ENCODE assay signal across 8 mouse cellular contexts in the genomic region with DNA sequence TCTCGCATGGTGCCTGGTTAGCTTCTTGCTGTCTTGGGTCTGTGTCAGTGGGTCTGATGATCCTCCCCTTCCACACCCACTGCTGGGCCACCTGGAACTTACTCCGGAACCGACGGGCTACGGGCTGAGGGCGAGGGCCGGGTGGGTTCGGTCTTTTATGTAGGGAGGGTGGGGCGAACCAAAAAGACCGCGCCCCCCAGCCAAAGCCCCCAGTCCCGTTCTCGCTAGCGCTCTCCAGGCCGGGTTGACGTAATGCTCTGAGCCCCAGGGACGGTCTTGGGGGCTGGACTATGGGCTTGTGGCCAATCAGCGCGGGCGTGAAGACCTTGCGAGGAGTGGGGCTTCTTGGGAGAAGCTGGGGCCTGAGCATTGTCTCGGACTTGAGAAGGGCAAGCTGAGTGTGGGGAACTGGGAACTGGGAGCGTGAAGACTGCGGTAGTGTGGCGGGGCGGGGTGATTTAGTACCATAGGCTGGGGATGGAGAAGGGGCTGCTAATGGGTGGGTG. TPM values are rescaled to one million over a fixed set of nuclear protein-coding genes. Genes with fewer than 3 reads are reported as not detected.
DNase-seq lines count a peak whose midpoint lies in the region; ATAC-seq and TF ChIP-seq lines count a peak whose summit lies in the region.

TSS of gene Tubb2b (minus strand) at position 241 of the 506 bp plus-strand sequence.

- peak within 1 kb of the TSS; percentile 63 for H3K27ac ChIP-seq in gastrocnemius, adult 2 months
- peak within 1 kb of the TSS; percentile 99 for H3K27ac ChIP-seq in midbrain, embryonic 10.5 days (replicated peaks)
- H3K27ac ChIP-seq in stomach, embryonic 14.5 days (ENCODE audit: low read length) = peak within 1 kb of the TSS; percentile 77

- under 1% methylated on average over 26 of the region's 26 CpGs for WGBS in midbrain, embryonic 10.5 days
- under 1% methylated on average over 26 of the region's 26 CpGs for WGBS in stomach, embryonic 14.5 days

- DNase-seq in gastrocnemius, adult 2 months = peak; percentile 53
- no peak for DNase-seq in gastrocnemius, postnatal 36 days
- peak; percentile 100 for DNase-seq in brain, embryonic 14.5 days (ENCODE audit: low read depth)
- peak; percentile 79 to 83 for DNase-seq in frontal cortex, postnatal 14 days (ENCODE audit: low spot score in 2 of 2)
- DNase-seq in induced T-regulatory cell, adult 2 months (ENCODE audit: low read depth) = peak; percentile 81
- peak; percentile 55 to 59 for DNase-seq in left cerebral cortex, postnatal 36 days (ENCODE audit: low spot score in 2 of 2)
- peak; percentile 97 for DNase-seq in midbrain, embryonic 10.5 days (ENCODE audit: low spot score)

- peak within 1 kb of the TSS; percentile 49 for H3K9ac ChIP-seq in stomach, embryonic 14.5 days (replicated peaks; ENCODE audit: low read depth, low read length)

- peak within 1 kb of the TSS; percentile 76 for H3K4me2 ChIP-seq in stomach, embryonic 14.5 days (replicated peaks; ENCODE audit: low read depth, low read length)

- H3K4me3 ChIP-seq in gastrocnemius, adult 2 months = peak within 1 kb of the TSS; percentile 78
- H3K4me3 ChIP-seq in midbrain, embryonic 10.5 days = peak within 1 kb of the TSS; percentile 79
- peak within 1 kb of the TSS; percentile 70 for H3K4me3 ChIP-seq in stomach, embryonic 14.5 days (ENCODE audit: low read depth, low read length)

- intact Hi-C loops in gastrocnemius, adult 2 months (cut with DNase I) = no loop called here
- intact Hi-C loops in gastrocnemius, postnatal 36 days (cut with DNase I) = no loop called here
- intact Hi-C loops in left cerebral cortex, postnatal 36 days (cut with DNase I) = loop anchor here (2.0 kb wide), 2 partner anchors 19 to 53 kb away; no protein-coding TSS in a partner anchor

- TF ChIP-seq CTCF in gastrocnemius, adult 2 months (IDR thresholded peaks at IDR 0.05) = no peak
- TF ChIP-seq CTCF in brain, embryonic 14.5 days (IDR thresholded peaks at IDR 0.05; ENCODE audit: borderline replicate concordance, extremely low read depth, insufficient read depth, insufficient read length) = no peak

- H3K36me3 ChIP-seq in midbrain, embryonic 10.5 days = peaks cover 36% of the 10 kb centered on the region
- H3K36me3 ChIP-seq in stomach, embryonic 14.5 days (ENCODE audit: control insufficient read depth, insufficient read depth, low read length) = no peaks in the 10 kb centered on the region

- no peaks in the 10 kb centered on the region for H3K27me3 ChIP-seq in midbrain, embryonic 10.5 days (ENCODE audit: low read depth, poor library complexity, severe bottlenecking)
- no peaks in the 10 kb centered on the region for H3K27me3 ChIP-seq in stomach, embryonic 14.5 days (ENCODE audit: control insufficient read depth, insufficient read depth, low read length)

- H3K4me1 ChIP-seq in midbrain, embryonic 10.5 days = peaks cover 81% of the 10 kb centered on the region
- H3K4me1 ChIP-seq in stomach, embryonic 14.5 days (ENCODE audit: control insufficient read depth, insufficient read depth, low read length) = peaks cover 11% of the 10 kb centered on the region

- H3K9me3 ChIP-seq in midbrain, embryonic 10.5 days (replicated peaks) = no peaks in the 10 kb centered on the region
- H3K9me3 ChIP-seq in stomach, embryonic 14.5 days (ENCODE audit: control insufficient read depth, low read depth, low read length) = no peaks in the 10 kb centered on the region

- peak; percentile 91 for ATAC-seq in stomach, embryonic 14.5 days (ENCODE audit: insufficient number of reproducible peaks, insufficient read depth, low FRiP score, low read depth)

- peak; percentile 73; the same call in 1 of the 2 replicates for TF ChIP-seq POLR2A in brain, embryonic 14.5 days (IDR thresholded peaks at IDR 0.05; ENCODE audit: borderline replicate concordance, extremely low read depth, insufficient read depth, insufficient read length, poor library complexity, severe bottlenecking)

RNA-seq across cellular contexts. Expression of gene Tubb2b, which starts in this region (rescaled TPM):
- total RNA-seq in gastrocnemius, adult 2 months (2021) = 1 to 10 TPM; 1.5 to 3.2 TPM
- 1 to 10 TPM; 1.6 to 2.1 TPM for total RNA-seq in gastrocnemius, postnatal 36 days (2021)
- polyA plus RNA-seq in brain, embryonic 14.5 days (2012; rRNA removed) = 7,416 and 8,191 TPM in 2 replicates
- 100 to 1,000 TPM; 174 to 183 TPM for total RNA-seq in left cerebral cortex, postnatal 36 days (2021)
- 202 and 279 TPM in 2 replicates for polyA plus RNA-seq in midbrain, embryonic 10.5 days (2016; fragmentation: Nextera tagmentation; extraction: Ambion mirVana)
- 32.1 and 34.2 TPM in 2 replicates for polyA plus RNA-seq in stomach, embryonic 14.5 days (2014; fragmentation: Nextera tagmentation; extraction: Ambion mirVana)

Comparison
In these comparisons a context has a peak if more than half of its experiments do, and no peak if none do; other contexts are left out.
1. RNA of gene Tubb2b (total RNA-seq): 174 to 183 TPM in left cerebral cortex, postnatal 36 days; 1.5 to 3.2 TPM in gastrocnemius, adult 2 months and 1.6 to 2.1 TPM in gastrocnemius, postnatal 36 days; every median in the first group is over 10 times any median in the second.
2. RNA of gene Tubb2b (polyA plus RNA-seq): 7,416 to 8,191 TPM in brain, embryonic 14.5 days; 202 to 279 TPM in midbrain, embryonic 10.5 days and 32.1 to 34.2 TPM in stomach, embryonic 14.5 days; every median in the first group is over 10 times any median in the second.
3. DNase-seq: peak in gastrocnemius, adult 2 months (single experiment), brain, embryonic 14.5 days (single experiment), frontal cortex, postnatal 14 days (2 of 2), induced T-regulatory cell, adult 2 months (single experiment), left cerebral cortex, postnatal 36 days (2 of 2) and midbrain, embryonic 10.5 days (single experiment); none in gastrocnemius, postnatal 36 days (0 of 2).
4. Peak in every context shown above with its lines, with median percentiles within 50 percentile points of each other: H3K27ac ChIP-seq and H3K4me3 ChIP-seq.